Mouse (Mus musculus) liver, embryonic 18 days (tissue): ENCODE results near the gene Atp6ap1. TPM values are rescaled to one million over a fixed set of nuclear protein-coding genes. Genes with fewer than 3 reads are reported as not detected.

Source experiments
- polyA plus RNA-seq: library from polyadenylated mRNA; depleted of rRNA; stranded (reverse); fragments of >200 nt; gene quantifications from 2 replicates; pipeline ENCODE4 v1.2.3, GENCODE M21; 2012; rRNA removed

Gene Atp6ap1
- polyA plus RNA-seq: 78.4 and 81.0 TPM in 2 replicates

GRCm38 (mm10) chrX:74296538-74297448 lies at the start of gene Atp6ap1:
Gene Atp6ap1 (plus strand): TSS chrX:74297097.

GRCm38 (mm10) chrX:74249615-74250014 lies 47.3 kb upstream of the Atp6ap1 start, which contains the start of gene Flna:
Gene Flna (minus strand): TSS chrX:74249820.

GRCm38 (mm10) chrX:74254153-74254887 lies 42.6 kb upstream of the Atp6ap1 start, which contains the start of gene Emd:
Gene Emd (plus strand): TSS chrX:74254687.

GRCm38 (mm10) chrX:74270062-74270901 lies 26.6 kb upstream of the Atp6ap1 start, which contains the start of gene Rpl10:
Gene Rpl10 (plus strand): TSS chrX:74270812.

GRCm38 (mm10) chrX:74281732-74282394 lies 15.0 kb upstream of the Atp6ap1 start, which contains the start of the genes Taz and Dnase1l1:
Gene Taz (plus strand): TSS chrX:74281912.
Gene Dnase1l1 (minus strand): TSS chrX:74282337.

GRCm38 (mm10) chrX:74304867-74305700 lies 8.2 kb downstream of the Atp6ap1 start, which contains the start of gene Gdi1:
Gene Gdi1 (plus strand): TSS chrX:74304998.

GRCm38 (mm10) chrX:74312540-74313464 lies 15.9 kb downstream of the Atp6ap1 start, which contains the start of gene Fam50a:
Gene Fam50a (plus strand): TSS chrX:74313033.

GRCm38 (mm10) chrX:74328725-74329161 lies 31.8 kb downstream of the Atp6ap1 start, which contains the start of gene Plxna3:
Gene Plxna3 (plus strand): TSS chrX:74329066.

GRCm38 (mm10) chrX:74353467-74353770 lies 56.5 kb downstream of the Atp6ap1 start, which contains the start of gene Lage3:
Gene Lage3 (minus strand): TSS chrX:74353618.

Other genes with a start within 250 kb of the Atp6ap1 start
- gene Opn1mw, start 169.6 kb upstream of the Atp6ap1 start, polyA plus RNA-seq: not detected in 2 replicates
- gene Mecp2, start 161.7 kb upstream of the Atp6ap1 start, polyA plus RNA-seq: 3.2 and 3.9 TPM in 2 replicates
- not detected in 2 replicates for gene Tex28, start 129.3 kb upstream of the Atp6ap1 start, polyA plus RNA-seq
- gene Tktl1, start 119.8 kb upstream of the Atp6ap1 start, polyA plus RNA-seq: not detected in 2 replicates
- 78.2 and 95.5 TPM in 2 replicates for gene Flna, start 47.3 kb upstream of the Atp6ap1 start, polyA plus RNA-seq
- gene Emd, start 42.4 kb upstream of the Atp6ap1 start, polyA plus RNA-seq: 21.0 and 25.4 TPM in 2 replicates
- gene Rpl10, start 26.3 kb upstream of the Atp6ap1 start, polyA plus RNA-seq: 1,323 and 1,359 TPM in 2 replicates
- 27.9 and 31.7 TPM in 2 replicates for gene Taz, start 15.2 kb upstream of the Atp6ap1 start, polyA plus RNA-seq
- gene Dnase1l1, start 14.8 kb upstream of the Atp6ap1 start, polyA plus RNA-seq: 12.3 and 12.4 TPM in 2 replicates
- gene Gdi1, start 7.9 kb downstream of the Atp6ap1 start, polyA plus RNA-seq: 114 and 163 TPM in 2 replicates
- gene Fam50a, start 15.9 kb downstream of the Atp6ap1 start, polyA plus RNA-seq: 17.1 and 18.8 TPM in 2 replicates
- 2.4 and 3.7 TPM in 2 replicates for gene Plxna3, start 32.0 kb downstream of the Atp6ap1 start, polyA plus RNA-seq
- 42.7 and 52.1 TPM in 2 replicates for gene Lage3, start 56.5 kb downstream of the Atp6ap1 start, polyA plus RNA-seq
- 19.6 and 21.6 TPM in 2 replicates for gene Ubl4a, start 76.1 kb downstream of the Atp6ap1 start, polyA plus RNA-seq
- 4.5 and 4.9 TPM in 2 replicates for gene Slc10a3, start 76.3 kb downstream of the Atp6ap1 start, polyA plus RNA-seq
- 13.7 and 15.3 TPM in 2 replicates for gene Fam3a, start 96.2 kb downstream of the Atp6ap1 start, polyA plus RNA-seq
- gene Ikbkg, start 96.2 kb downstream of the Atp6ap1 start, polyA plus RNA-seq: 18.2 and 19.2 TPM in 2 replicates
- 23.5 and 26.4 TPM in 2 replicates for gene G6pdx, start 132.1 kb downstream of the Atp6ap1 start, polyA plus RNA-seq
- gene Gm6880, start 184.3 kb downstream of the Atp6ap1 start, polyA plus RNA-seq: not detected in 2 replicates